Mouse (Mus musculus) erythroblast, embryonic 14.5 days (primary cell): ENCODE measurements at regions not wholly inside any gene's neighbourhood (a gene's known extent, or its start where the extent isn't known, plus 50 kb on each side); places are given as distances from the start of the nearest gene placed in this dataset.

Experiments used
- GATA1 ChIP-seq: IDR thresholded peaks from 2 replicates; pipeline ENCODE4 v1.6.1; 2012; ENCODE audit warnings: low read length, inconsistent platforms, mixed read lengths
- TAL1 ChIP-seq: IDR thresholded peaks from 3 replicates; pipeline ENCODE4 v1.6.1; 2012; ENCODE audit warnings: low read length, inconsistent platforms, mixed read lengths

DNA sequence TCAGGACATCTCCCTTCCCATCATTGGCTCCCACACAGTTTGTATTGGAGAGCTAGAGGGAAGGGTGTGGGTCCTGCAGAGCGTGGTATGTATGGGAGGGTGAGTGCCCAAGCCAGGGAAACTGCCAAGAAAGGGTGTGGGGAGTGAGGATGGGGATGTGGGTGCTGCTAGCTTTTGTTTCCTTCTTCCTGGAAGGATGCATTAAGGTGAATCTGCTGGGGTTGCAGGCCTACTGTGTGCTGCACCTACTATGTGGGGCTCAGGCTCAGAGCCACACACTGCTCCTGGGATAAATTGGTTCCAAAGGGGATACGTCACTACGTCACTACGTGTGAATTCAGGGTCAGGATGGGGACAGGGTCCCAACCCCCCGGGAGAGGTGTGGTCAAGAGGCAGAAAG lies 79.7 kb upstream of the Lhx5 start:
- TF ChIP-seq GATA1 (no peak), TAL1 (no peak)
